Mouse (Mus musculus) left cerebral cortex, postnatal 25 days (tissue): ENCODE data around the gene Tgm3. TPM values are rescaled to one million over a fixed set of nuclear protein-coding genes. Genes with fewer than 3 reads are reported as not detected.

Experiments
- DNase-seq, 2 experiments: peaks; one replicate each; pipeline ENCODE4 v3.0.0; 2022; ENCODE audit warnings: low spot score in 2 of 2, mixed read lengths in 1 of 2
- intact Hi-C: fragments of 180-260 bp; cut with DNase I; formaldehyde crosslinking; loops from one replicate; pipeline ENCODE4 v1.15.1; 2025
- total RNA-seq, 2 experiments: library from RNA; stranded (reverse); gene quantifications; 2 replicates each; pipeline ENCODE4 v1.2.3; 2021

The Tgm3 gene
- total RNA-seq, result 1 to 10 TPM; 3.0 to 4.4 TPM

DNA sequence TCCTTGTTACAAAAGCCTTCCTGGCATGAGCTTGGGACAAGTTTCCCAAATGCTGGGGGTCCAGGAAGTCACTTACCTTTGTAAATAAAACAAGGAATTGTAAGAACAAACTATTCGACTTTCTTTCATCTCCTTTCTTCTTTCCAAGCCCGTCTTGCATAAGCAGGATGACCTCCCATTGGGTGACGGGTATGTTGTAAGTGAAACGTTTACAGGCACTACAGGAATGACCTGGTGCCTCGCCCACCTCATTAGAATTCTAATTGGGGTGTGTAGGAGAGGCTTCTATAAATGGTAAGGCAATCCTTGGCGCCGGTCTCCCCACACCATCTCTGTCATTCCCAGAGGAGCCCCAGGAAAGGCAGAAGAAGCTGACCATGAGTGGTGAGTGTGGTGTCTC, at the start of gene Tgm3:
Gene Tgm3 (plus strand): TSS at position 324 of the 400 bp plus-strand sequence.
- DNase-seq, result no peak
- intact Hi-C loops, result no loop called here

DNA sequence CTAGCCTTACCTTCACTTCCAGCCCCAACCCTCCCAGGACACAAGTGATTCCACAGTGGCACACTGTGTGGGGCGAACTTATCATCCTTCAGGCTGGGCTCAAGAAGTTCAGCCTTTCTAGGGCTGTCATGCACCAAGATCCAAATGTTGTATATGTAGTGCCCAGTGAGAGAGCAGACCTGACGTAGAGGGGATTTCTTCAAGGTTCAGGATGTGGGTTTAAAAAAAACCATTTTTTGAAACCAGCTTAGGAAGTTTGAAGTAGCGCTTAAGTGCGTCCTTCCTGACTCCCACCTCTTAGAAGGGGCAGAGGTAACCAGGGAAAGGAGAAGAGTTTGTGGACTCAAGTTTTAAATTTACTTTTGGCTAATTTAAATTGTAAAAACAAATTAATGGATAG, 31.5 kb upstream of the Tgm3 start:
- DNase-seq, result no peak
- intact Hi-C loops, result no loop called here

DNA sequence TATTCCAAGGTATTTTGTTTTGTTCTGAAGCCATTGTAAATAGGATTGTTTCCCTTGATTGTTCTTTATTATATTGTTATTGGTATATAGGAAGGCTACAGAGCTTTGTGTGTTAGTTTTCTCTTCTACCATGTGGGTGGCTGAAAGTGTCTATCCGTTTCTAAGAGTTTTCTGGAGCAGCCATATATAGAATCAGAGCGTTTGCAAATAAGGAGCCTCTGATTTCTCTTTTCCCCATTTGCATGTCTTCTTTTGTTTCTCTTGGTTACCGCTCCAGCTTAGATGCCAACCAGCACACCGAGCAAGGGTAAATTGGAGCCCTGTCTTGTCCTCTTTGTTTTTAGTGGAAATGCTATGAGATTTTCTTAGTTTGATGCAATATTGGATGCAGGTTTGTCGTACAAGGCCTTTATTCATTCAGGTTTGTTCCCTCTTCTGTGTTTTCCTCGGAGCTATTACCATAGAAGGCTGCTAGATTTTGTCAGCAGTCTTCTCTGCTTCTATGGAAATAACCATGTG, 24.6 kb upstream of the Tgm3 start:
- intact Hi-C loops, result loop anchor here (5.0 kb wide), 2 partner anchors 55 to 80 kb away; no protein-coding TSS in a partner anchor
- peak; percentile 22 to 75 for DNase-seq

DNA sequence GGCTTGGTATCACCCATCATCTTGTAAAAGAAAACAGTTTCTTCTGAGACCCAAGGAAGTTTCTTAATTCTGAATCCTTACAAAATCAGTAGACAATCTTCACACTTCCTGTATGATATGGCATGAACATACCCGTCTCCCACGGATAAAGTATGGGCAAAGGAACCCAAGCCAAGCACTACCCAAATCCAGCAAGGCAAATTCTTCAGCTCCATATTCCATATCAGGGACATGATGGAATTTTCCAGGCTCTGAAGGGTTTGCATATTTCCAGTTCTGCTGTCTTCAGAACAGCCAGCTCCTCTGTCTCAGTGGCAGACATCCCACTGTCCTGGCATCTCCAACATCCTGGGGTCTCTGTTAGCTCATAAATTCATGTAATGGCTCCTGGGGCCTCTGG, 22.5 kb upstream of the Tgm3 start:
- intact Hi-C loops, result loop anchor here (5.0 kb wide), 2 partner anchors 53 to 82 kb away; no protein-coding TSS in a partner anchor
- peak in 1 of 2 experiments; percentile 74 for DNase-seq

DNA sequence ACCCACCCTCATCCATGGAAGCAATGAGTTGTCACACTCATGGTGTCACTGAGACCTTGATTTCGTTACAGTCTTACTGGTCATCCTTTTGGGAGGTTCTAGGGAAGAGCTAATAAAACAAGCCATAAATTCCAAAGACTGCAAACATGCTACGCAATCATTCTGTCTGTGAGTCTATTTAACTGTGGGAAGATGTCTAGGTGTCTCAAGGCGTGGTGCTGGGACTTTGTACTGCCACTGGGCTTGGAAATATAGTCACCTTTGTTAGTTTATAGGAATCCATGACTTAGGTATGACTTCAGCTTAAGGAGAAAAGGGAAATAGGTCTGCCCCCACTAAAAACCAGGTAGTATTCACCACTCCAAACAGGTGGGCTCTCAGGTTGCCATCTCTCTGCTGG, 17.7 kb upstream of the Tgm3 start:
- DNase-seq, result no peak
- intact Hi-C loops, result no loop called here

DNA sequence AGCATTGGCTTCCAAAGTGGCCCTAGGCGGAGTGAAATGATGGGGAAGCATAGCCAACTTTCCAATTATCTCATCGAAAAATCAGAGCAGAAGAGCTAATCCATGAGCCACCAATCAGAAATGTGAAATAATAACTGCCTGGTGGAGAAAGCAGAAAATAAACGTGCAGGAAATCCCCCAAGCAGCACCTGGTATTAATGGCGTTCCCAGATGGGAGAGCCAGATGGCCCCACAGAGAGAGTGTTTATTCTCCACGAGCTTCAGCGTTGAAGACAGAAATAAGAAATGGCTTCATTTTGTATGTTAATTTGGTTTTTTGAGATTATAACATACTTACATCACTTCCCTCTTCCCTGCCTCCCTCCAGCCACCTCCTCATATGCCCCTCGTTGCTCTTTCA, 13.7 kb upstream of the Tgm3 start:
- DNase-seq, result peak; percentile 68 to 76
- intact Hi-C loops, result no loop called here

DNA sequence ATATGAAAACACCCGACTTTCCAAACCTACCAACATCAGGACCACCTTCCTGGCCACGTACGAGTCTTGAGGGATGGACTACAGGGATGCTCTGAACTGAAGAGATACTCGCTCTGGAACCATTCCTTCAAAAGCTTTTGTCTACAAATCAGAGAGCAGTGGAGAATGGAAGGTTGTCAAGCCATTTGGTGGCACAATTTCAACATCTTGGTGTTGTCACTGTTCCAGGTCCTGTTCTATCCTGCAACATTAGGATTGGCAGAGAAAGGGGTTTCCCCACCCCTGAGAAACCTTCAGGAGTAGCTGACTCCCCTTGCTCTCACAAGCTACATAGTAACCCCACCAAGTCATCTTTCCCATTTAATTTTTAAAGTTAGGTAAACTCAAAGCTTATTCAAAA, 12.9 kb upstream of the Tgm3 start:
- intact Hi-C loops, result no loop called here
- DNase-seq, result no peak

DNA sequence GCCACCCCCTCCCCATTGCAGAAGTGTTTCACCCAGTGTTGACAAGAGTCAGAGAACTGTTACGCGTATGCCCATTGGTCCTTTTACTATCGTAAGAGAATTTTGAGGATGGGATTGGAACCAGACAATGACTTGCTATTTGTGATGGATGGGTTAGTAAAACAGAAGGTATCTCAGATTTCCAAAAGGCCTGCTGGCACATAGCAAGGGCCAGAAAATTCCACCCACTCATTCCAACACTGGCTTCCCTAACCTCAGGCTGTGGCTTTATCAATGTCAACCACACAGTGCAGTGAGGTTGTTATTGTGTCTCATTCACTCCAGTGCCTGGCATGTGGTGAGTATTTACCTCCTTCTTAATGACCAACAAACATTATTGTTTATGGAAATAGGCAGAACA, 11.5 kb upstream of the Tgm3 start:
- DNase-seq, result no peak
- intact Hi-C loops, result no loop called here

DNA sequence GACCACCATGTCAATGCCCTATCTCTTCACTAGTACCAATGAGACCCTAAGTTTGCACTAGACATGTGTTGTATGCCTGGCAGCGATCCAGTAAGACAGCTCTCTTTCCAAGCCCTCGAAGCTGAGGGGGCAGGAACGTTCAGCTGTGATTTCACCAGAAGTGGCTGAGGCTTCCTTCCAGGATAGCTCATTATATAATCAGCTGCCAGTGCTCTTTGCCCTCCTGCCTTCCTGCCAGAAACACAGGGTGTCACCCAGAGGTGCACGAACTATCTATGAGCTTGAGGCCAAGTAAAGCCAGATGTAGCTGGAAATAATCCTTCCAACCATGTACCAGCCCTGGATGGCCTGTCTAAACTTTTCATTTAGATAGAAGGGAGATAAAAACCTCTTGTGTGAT, 8.1 kb upstream of the Tgm3 start:
- intact Hi-C loops, result no loop called here
- DNase-seq, result no peak

DNA sequence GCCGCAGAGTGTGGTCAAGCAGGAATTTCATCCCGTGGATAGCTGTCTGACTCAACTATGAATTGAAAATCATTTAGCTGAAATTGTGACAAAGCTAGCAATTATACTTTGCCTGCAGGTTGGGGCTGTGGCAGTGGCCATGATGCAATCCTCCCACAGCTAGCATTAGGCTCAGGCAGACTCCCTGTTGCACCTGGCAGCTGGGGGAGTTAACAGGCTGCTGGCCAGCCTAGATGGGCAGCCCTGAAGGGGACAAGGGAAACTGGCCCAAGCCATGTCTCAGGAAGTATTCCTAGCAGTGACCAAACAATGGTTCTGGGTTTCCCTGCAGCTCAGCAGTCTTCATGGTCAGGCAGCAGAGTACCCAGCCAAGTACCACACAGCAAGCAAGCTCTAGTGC, 2.8 kb upstream of the Tgm3 start:
- intact Hi-C loops, result no loop called here
- no peak for DNase-seq

DNA sequence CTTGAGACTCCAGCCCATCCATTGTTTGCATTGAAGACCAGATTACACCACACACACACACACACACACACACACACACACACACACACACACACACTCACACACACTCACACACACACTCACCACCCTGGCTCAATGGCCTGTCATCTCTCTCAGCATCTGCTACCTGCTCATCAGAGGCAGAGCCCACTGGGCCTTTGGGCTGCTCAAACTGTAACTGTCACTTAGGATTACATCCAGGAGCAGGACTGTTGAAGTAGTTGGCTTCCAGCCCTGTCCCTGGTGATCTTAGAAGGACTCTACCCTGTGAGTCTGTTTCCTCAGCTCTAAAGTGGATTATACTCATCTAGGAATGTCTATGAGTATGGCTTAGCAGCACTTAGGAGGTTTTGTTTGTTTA, 1.5 kb downstream of the Tgm3 start:
- DNase-seq, result no peak
- intact Hi-C loops, result no loop called here

DNA sequence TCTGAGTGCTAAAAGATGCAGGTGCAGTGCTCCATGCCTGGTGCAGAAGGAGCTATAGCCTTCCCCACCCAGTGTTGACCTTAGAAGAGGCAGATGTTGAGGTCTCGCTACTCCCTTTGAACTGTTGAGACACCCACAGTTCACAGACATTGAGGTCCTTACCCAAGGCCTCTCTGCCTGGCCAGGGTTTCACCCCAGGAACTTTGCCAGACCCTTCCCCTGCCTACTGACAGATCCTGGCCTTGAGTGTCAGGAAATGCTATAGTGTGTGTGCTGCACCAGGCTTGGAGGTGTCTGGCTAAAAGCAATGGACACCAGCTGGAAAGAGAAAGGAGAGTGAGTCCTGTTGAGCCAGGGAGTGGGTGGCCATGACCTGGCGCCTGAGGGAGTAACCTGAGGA, 3.0 kb downstream of the Tgm3 start:
- intact Hi-C loops, result no loop called here
- DNase-seq, result no peak

DNA sequence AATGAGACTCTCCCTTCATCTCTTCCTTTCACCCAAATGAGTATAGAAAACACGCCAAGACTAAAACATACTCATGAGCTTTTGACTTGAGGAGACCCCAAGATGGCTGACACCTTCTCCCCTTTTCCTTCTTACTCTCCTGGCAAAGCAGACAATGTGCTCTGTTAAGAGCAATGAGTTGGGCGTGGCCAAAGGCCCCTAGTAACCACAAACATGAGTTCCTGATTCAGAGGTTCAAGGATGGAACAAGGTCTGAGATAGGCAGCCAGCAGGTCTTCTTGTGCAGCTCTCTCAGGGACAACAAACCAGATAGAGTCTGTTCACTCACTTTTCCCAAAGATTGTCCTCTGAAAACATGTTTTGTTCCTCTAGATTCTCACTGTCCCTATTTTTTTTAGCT, 5.9 kb downstream of the Tgm3 start:
- intact Hi-C loops, result no loop called here
- no peak for DNase-seq

DNA sequence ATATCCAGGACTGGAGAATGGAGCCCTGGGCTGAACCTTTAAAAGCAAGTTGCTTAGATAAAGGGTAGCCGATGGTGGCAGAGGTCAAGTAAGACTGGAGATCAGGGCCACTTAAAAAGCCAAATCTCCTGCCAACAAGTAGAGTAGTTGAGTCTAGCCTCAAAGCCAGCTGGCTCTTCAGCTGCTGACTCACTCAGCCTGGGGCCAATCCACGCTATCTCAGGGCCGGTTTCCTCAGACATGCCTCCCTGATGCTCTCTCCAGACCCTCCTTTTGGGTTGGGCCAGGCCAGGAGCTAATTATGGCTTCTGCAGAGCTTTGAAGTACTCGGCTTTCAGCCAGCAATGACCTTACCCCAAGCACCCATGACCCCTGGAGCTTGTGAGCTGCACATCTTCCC, 15.7 kb downstream of the Tgm3 start:
- intact Hi-C loops, result no loop called here
- no peak for DNase-seq

DNA sequence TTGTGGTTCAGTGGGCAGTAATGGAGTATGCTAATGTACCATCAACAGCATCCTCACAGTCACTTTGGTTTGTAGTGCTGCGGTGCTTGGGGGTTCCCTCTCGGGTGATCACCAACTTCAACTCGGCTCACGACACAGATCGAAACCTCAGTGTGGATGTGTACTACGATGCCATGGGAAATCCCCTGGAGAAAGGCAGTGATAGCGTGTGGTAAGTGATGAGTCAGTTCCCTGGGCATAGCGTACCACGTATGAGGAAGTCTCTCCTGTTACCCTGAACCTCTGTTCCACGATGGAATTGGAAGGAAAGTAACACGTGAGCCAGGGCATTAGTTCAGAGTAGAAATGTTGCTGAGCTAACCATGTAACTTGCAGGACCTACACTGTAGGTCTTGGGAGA, 17.7 kb downstream of the Tgm3 start:
- DNase-seq, result no peak
- intact Hi-C loops, result no loop called here

DNA sequence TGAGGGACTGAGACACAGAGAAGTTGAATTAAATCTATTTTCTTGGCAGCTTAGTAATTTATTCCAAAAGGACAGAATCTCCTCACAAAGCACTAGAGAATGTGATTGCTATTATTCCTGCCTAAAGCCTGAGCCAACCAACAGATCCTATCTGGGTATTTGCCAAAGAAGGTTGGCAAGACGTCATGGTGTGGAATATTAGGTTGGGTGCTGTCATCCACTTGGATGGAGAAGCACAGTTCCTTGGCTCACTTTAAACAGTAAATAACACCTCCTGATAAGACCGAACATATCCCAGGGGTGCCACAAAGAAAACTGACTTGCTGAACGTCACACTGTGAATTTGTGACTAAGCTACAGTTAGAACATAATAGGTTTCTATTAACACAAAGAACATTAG, 20.5 kb downstream of the Tgm3 start:
- intact Hi-C loops, result no loop called here
- no peak for DNase-seq

DNA sequence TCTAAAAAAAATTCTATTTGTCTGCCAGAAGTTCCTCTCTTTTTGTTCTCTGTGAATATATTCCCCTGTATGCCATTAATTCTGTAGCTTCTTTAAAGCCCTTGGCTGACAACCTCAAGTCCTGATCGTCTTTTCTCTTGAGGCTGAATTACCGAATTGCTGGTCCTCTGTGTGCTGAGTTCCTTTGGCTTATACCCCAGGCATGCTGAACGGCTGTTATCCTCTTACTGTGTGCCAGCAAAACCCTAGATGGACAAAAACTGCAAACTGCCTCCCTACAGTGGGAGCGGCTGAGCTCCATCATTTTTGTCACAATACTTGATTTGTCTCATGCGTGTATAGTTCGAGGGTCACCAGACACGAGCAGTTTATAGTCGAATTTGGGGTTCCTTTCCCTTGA, 24.7 kb downstream of the Tgm3 start:
- intact Hi-C loops, result no loop called here
- no peak for DNase-seq

DNA sequence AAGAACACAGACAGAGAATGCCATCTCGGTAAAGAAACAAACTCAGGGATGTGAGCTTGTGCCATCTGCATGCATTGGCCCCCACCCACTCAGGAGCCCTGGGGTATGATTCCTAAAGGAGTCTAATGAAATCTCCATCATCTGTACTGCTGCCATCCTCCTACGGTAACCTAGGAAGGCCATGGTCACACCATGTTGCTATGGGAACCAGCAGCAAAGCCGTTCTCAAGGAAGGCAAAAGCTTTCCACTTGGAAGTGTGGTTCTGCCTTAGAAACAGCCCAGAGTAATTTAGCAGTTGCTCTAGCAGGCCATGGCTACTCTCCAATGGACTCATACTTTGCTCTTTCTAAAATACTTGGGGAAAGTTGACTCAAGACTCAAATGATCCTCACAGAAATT, 26.8 kb downstream of the Tgm3 start:
- intact Hi-C loops, result no loop called here
- peak in 1 of 2 experiments; percentile 47 for DNase-seq

DNA sequence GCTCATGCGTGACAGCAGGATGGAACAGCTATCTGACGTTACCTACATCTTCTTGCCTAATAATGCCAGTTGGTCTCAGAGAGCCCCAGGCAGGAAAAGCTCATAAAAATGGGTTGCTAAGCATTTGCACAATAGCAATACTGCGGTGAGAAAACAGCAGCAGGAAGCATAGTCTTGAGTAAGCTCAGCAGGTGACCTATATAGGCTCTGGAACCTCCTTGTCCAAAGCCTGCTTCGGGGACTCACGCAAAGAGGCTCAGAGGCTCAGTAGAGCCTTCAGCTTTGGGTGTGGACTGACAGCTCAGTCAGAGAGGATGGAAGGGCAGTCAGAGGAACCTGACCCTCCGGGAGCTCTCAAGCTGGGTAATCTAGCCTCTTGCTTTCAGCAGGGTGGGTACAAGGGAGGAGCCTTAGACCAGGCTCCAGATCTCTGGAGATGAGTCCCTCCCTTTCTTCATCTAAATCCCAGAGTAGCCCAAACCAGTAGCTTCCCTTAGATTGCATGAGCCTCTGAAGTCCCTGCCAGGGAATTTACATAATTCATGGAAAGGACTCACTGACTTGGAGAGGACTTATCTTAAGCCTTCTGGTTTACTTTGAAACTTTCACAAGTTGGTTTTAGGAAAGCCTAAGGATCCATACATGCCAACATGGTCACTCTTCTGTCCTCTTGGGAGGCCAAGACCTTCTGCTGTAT, 28.2 kb downstream of the Tgm3 start:
- intact Hi-C loops, result loop anchor here (5.0 kb wide), 1 partner anchor 53 kb away; no protein-coding TSS in a partner anchor
- DNase-seq, result peak in 1 of 2 experiments; percentile 58

DNA sequence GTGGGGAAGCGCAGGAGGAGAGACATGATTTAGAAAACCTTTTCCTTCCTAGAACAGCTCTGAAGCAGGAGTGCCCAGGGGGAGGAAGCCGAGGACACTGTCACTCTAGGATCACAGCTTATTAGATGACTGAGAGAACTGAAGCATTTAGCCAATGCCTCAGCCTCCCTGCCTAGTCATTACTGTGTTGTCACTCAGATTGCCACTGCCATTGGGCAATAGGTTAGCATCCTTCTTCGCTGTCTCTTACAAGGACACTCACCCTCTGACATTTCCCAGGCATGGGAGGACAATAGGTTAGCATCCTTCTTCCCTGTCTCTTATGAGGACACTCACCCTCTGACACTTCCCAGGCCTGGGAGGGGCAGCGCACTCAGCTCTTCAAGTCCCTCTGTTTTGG, 31.7 kb downstream of the Tgm3 start:
- DNase-seq, result no peak
- intact Hi-C loops, result loop anchor here (5.0 kb wide), 1 partner anchor 57 kb away; no protein-coding TSS in a partner anchor

DNA sequence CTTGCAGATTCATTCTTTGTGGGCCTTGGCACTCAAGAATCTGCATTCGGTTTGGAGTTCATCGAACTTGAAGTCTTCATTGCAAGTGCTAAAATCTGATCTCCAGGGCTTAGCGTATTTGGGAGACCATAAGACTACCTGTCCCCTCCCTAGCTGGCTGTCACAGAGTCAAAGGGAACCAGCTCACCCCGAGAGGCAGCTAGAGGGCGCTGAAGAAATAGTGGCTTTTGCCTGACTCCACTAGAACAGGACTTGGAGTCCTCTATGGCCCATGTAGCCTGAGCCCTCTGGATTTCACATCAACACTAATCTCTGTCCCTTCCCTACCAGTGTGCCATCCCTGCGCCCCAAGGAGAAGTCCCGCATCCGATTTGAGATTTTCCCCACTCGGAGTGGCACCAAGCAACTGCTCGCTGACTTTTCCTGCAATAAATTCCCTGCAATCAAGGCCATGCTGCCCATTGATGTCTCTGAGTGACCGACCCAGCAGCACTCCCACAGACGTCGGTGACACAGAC, 35.8 kb downstream of the Tgm3 start:
- no peak for DNase-seq
- intact Hi-C loops, result no loop called here
